Mouse (Mus musculus) E14TG2a.4 (cell line): ENCODE data around the gene 4930522H14Rik.

Experiments used
- CTCF ChIP-seq: conservative IDR thresholded peaks from 2 replicates; pipeline ENCODE4 v1.5.1; 2014; ENCODE audit warnings: low read length
- POU5F1 ChIP-seq: IDR thresholded peaks from 2 replicates; pipeline ENCODE4 v1.6.1; 2014; ENCODE audit warnings: low read length, borderline replicate concordance

DNA sequence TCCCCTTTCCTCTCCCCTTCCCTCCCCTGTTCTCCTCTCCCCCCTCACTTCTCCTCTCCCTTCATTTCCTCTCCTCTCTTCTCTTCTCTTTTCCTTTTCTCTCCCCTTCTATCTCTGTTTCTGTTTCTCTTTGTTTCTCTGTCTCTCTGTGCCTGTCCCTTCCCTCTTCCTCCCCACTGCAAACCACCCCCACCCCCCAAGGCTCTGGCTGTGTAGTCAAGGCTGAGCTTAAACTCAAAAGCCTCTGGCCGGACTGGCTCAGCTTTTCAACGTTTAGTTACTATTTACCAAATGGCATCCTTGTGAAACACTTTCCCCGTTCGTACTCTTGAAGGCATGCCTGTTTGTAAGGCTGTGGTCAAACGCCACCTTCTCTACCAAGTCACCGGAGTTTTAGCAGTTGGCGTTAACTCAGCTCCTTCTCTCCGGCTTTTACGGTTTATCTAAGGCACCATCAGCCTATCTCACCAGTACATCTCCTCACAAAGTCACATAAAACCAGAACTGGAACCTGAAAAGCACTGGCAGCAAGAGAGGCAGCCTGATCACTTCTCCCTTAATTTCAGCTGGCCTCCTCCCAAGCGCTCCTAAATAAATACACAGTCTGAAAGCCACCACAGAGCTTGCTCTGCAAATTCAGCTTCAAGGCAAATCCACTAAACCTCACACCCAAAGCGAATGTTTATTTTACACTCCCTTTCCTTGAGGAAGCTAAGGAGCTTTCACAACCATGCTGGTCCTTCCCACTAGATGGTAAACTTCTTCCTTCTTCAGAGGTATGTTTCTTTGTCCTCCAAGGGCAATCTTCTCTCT is 19.4 kb upstream of the 4930522H14Rik start:
- TF ChIP-seq CTCF (no peak), POU5F1 (no peak)
